Mouse (Mus musculus) neural tube, embryonic 11.5 days (tissue): ENCODE results near the gene Gabbr2. TPM values are rescaled to one million over a fixed set of nuclear protein-coding genes. Genes with fewer than 3 reads are reported as not detected.

ENCODE experiments used
- ATAC-seq: fragments of 200-750 bp; cut with Nextera tagmentation; 2 replicates; pipeline ENCODE4 v1.8.0; 2017; ENCODE audit warnings: moderate number of reproducible peaks, mild to moderate bottlenecking, moderate TSS enrichment, moderate library complexity; ENCODE audit not compliant: insufficient read depth, low FRiP score, low TSS enrichment
- DNase-seq: peaks from one replicate; pipeline ENCODE4 v3.0.0-alpha.2; 2015; ENCODE audit warnings: low spot score
- H3K27ac ChIP-seq: fragments of 300-500 bp; sonication (generic); 2 replicates; pipeline ENCODE4 v1.5.1; 2014; ENCODE audit warnings: low read depth, mild to moderate bottlenecking, low read length
- H3K27me3 ChIP-seq: fragments of 300-500 bp; sonication (generic); 2 replicates; pipeline ENCODE4 v1.6.1; 2014; ENCODE audit warnings: mild to moderate bottlenecking, low read length, mixed read lengths; ENCODE audit not compliant: control insufficient read depth, insufficient read depth
- H3K36me3 ChIP-seq: fragments of 300-500 bp; sonication (generic); 2 replicates; pipeline ENCODE4 v1.6.1; 2014; ENCODE audit warnings: mild to moderate bottlenecking, low read length, moderate library complexity, mixed read lengths; ENCODE audit not compliant: control insufficient read depth, insufficient read depth
- H3K4me1 ChIP-seq: fragments of 300-500 bp; sonication (generic); 2 replicates; pipeline ENCODE4 v1.6.1; 2014; ENCODE audit warnings: low read length, mixed read lengths; ENCODE audit not compliant: control insufficient read depth, insufficient read depth
- H3K4me2 ChIP-seq: fragments of 300-500 bp; sonication (generic); 2 replicates; pipeline ENCODE4 v1.6.1; 2014; ENCODE audit warnings: low read depth, mild to moderate bottlenecking, moderate library complexity
- H3K4me3 ChIP-seq: fragments of 300-500 bp; sonication (generic); 2 replicates; pipeline ENCODE4 v1.5.1; 2014; ENCODE audit warnings: low read depth, low read length
- H3K9ac ChIP-seq: fragments of 300-500 bp; sonication (generic); 2 replicates; pipeline ENCODE4 v1.6.1; 2014; ENCODE audit warnings: mild to moderate bottlenecking, low read length
- H3K9me3 ChIP-seq: fragments of 300-500 bp; sonication (generic); 2 replicates; pipeline ENCODE4 v1.6.1; 2016; ENCODE audit warnings: low read length; ENCODE audit not compliant: control insufficient read depth
- WGBS: fragments of 180-500 bp; shearing (Covaris S2); extraction: QIAGEN DNeasy Blood & Tissue Kit; methylation state at CpG from one replicate; pipeline ENCODE4 v1.1.7; 2014; 5-methylcytosine and 5-hydroxymethylcytosine counted together
- polyA plus RNA-seq: library from polyadenylated mRNA; unstranded; fragments of >200 nt; fragmentation: Nextera tagmentation; extraction: Ambion mirVana; gene quantifications from 2 replicates; pipeline ENCODE4 v1.2.1, GENCODE M21; 2014

The Gabbr2 gene
- polyA plus RNA-seq, 1 experiment from 2014 or later, result 0.70 TPM

DNA sequence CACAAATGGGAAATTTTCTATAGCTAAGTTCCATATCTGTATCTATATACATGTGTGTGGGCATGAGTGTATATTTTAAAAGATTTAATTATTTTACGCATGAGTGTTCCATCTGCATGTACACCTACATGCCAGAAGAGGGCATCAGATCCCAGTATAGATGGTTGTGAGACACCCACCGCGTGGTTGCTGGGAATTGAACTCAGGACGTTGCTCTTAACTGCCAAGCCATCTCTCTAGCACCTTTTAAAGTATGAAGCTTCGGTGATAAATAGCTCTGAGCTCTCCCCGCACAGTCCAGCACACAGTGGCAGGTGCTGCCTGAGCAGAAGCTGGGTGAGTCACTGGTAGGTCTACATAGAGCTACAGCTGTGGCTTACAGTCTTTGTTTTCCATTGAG is 374.3 kb downstream of the Gabbr2 start:
- H3K4me2 ChIP-seq, result no peak overlapping the region
- H3K4me1 ChIP-seq, result no peaks in the 10 kb centered on the region
- WGBS, result 74% methylated on average over 6 of the region's 6 CpGs
- H3K9ac ChIP-seq, result no peak overlapping the region
- no peaks in the 10 kb centered on the region for H3K36me3 ChIP-seq
- H3K4me3 ChIP-seq, result no peak overlapping the region
- ATAC-seq (no peak), DNase-seq (no peak)
- no peaks in the 10 kb centered on the region for H3K27me3 ChIP-seq
- H3K27ac ChIP-seq, result no peak overlapping the region
- H3K9me3 ChIP-seq, result no peaks in the 10 kb centered on the region

DNA sequence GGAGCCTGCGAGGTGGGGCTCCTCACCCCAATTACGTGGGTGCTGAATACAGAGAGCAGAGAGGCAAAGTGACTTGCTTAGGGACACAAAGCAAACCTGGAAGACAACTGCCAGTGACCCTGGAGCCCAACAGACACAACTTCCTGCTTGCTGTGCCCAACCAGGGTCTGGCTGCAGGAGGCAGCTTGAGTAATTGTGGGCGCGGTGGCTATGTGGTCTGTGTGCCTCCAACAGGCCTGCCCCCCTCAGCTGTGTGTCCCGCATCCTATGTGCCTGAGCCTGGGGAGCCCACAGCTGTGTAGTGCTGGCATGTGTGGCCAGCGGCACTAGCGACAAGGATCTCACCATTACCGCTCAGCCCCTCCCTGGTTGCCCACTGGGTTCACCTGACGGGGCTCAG is 377.0 kb downstream of the Gabbr2 start:
- Histone ChIP-seq H3K27me3 (no peaks in the 10 kb centered on the region), H3K4me3 (no peak overlapping the region), H3K27ac (no peak overlapping the region), H3K9me3 (no peaks in the 10 kb centered on the region), H3K4me1 (no peaks in the 10 kb centered on the region), H3K4me2 (no peak overlapping the region), H3K36me3 (no peaks in the 10 kb centered on the region), H3K9ac (no peak overlapping the region)
- no peak for ATAC-seq
- DNase-seq, result no peak
- WGBS, result 77% methylated on average over 9 of the region's 9 CpGs

DNA sequence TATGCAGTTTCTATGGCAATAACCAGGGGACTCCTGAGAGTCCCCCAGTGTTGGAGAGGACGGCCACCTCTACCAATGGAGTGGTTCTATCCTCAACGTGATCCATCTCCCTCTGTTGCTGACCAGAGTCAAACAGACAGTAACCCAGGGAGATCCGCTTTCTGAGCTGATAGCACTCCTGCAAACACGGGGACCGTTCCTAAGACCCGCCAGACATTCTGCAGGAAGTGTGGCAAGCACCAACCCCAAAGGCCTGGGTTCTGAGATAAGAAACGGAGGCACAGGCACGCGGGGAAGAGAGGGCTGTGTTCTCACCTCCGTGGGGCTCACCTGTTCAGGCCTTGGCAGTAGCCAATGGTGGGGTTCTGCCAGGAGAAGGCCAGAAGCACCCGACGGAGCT is 378.1 kb downstream of the Gabbr2 start:
- 78% methylated on average over 12 of the region's 12 CpGs for WGBS
- no peak overlapping the region for H3K4me2 ChIP-seq
- no peaks in the 10 kb centered on the region for H3K4me1 ChIP-seq
- H3K27ac ChIP-seq, result no peak overlapping the region
- DNase-seq (no peak), ATAC-seq (no peak)
- H3K36me3 ChIP-seq, result no peaks in the 10 kb centered on the region
- no peak overlapping the region for H3K4me3 ChIP-seq
- H3K9me3 ChIP-seq, result no peaks in the 10 kb centered on the region
- no peaks in the 10 kb centered on the region for H3K27me3 ChIP-seq
- no peak overlapping the region for H3K9ac ChIP-seq

Other genes with a start within 250 kb of the Gabbr2 start
- gene Anks6, start 65.6 kb upstream of the Gabbr2 start, polyA plus RNA-seq, result 4.1 and 4.2 TPM in 2 replicates
- 3.0 and 3.7 TPM in 2 replicates for gene Galnt12, start 100.0 kb upstream of the Gabbr2 start, polyA plus RNA-seq
- gene Col15a1, start 216.3 kb upstream of the Gabbr2 start, polyA plus RNA-seq, result 3.4 TPM in 2 replicates